Comparison of ENCODE assay signal across 25 mouse cellular contexts in the genomic region with DNA sequence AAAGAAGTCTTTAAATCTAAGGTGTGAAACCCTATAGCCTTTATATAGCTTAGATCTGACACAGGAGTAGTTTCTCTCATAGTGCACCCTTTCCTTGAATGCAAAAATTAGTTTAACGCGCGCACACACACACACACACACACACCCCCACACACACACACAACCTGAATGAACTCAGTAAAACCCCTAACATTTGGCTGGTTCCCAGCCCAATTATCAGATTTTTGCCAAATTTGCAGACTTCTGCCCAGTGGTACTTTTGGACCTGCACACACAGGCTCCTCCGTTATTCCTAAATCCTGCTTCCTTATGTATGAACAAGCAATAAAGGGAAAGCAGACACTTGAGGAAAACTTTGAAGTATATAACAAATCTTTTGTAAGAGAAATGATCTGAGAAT.
"Had no signal": no experiment of that assay in that cellular context is flagged by ENCODE, and none has a peak within 500 bp of the region (broad histone marks: within the 10 kb centered on the region; RNA-seq: fewer than 3 reads in every experiment).

No protein-coding gene starts in this region.

- H3K4me1 ChIP-seq: heart, embryonic 13.5 days; heart, embryonic 15.5 days; hindbrain, embryonic 13.5 days; kidney, embryonic 15.5 days; limb, embryonic 15.5 days; liver, embryonic 12.5 days had no signal

- H3K9me3 ChIP-seq: heart, embryonic 13.5 days; heart, embryonic 15.5 days; hindbrain, embryonic 13.5 days; kidney, embryonic 15.5 days; limb, embryonic 13.5 days; limb, embryonic 15.5 days; liver, embryonic 12.5 days had no signal

- H3K9ac ChIP-seq: heart, embryonic 13.5 days; heart, embryonic 15.5 days; hindbrain, embryonic 13.5 days; kidney, embryonic 15.5 days; limb, embryonic 13.5 days; limb, embryonic 15.5 days; liver, embryonic 12.5 days; liver, embryonic 14.5 days had no signal

- H3K27me3 ChIP-seq: heart, embryonic 13.5 days; heart, embryonic 15.5 days; hindbrain, embryonic 13.5 days; kidney, embryonic 15.5 days; limb, embryonic 13.5 days; limb, embryonic 15.5 days; liver, embryonic 12.5 days had no signal

- H3K4me2 ChIP-seq: heart, embryonic 11.5 days; heart, embryonic 13.5 days; heart, embryonic 15.5 days; hindbrain, embryonic 13.5 days; kidney, embryonic 15.5 days; limb, embryonic 13.5 days; limb, embryonic 15.5 days; liver, embryonic 12.5 days had no signal

- H3K4me3 ChIP-seq: heart, adult 2 months; heart, embryonic 13.5 days; heart, embryonic 15.5 days; hindbrain, embryonic 13.5 days; kidney, embryonic 15.5 days; limb, embryonic 13.5 days; limb, embryonic 15.5 days; liver, embryonic 12.5 days had no signal

- H3K36me3 ChIP-seq: heart, embryonic 13.5 days; heart, embryonic 15.5 days; kidney, embryonic 15.5 days; limb, embryonic 13.5 days; limb, embryonic 15.5 days; liver, embryonic 12.5 days had no signal

- ATAC-seq: hindbrain, embryonic 16.5 days; intestine, embryonic 16.5 days; liver, embryonic 12.5 days had no signal

- DNase-seq: gastrocnemius, postnatal 14 days; gastrocnemius, postnatal 36 days; heart, adult 11 months; heart, adult 2 months; heart, postnatal 14 days; heart, postnatal 36 days; kidney, adult 11 months; kidney, adult 2 months; kidney, adult 9 months; kidney, postnatal 14 days; kidney, postnatal 36 days; layer of hippocampus, adult 9-11 months; layer of hippocampus, postnatal 36 days had no signal

- H3K27ac ChIP-seq: heart, adult 2 months; heart, embryonic 13.5 days; heart, embryonic 15.5 days; hindbrain, embryonic 13.5 days; kidney, embryonic 15.5 days; kidney, postnatal 0 days; limb, embryonic 13.5 days; limb, embryonic 15.5 days; liver, embryonic 12.5 days; liver, embryonic 14.5 days had no signal
